Mouse (Mus musculus): ENCODE data around the gene Bmp2.

The Bmp2 gene

DNA sequence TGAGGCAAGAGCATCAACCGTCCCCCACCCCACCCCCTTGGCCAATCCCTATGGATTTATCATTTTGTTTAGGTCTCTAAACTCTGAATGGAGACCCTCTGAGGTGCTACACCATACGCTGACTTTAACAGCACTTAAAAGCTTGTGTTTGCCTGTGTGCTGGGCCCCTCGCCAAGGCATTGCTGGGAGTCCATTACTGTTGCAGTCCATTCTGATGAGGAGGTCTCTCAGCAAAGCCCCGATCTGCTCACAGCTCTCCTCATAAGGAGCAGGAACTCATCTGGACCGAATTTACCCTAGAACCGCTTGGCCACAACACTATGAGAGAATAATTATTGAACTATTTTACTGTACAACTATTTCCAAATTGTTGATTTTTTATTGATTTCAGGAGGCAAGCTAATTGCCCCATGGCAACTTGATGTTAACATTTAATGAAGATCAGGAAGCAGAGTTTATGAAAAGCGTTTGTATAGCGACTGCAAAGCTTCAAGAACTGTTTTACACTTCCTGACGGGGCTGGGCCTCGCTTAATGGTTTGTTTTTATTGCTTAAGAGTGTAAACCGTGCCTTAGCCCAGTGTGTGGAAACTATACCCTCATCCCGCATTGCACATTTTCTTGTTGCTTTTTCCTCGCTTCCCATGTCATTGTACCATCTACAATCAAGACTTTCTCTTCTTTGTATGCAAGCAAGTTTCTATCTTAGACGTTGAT, 14.2 kb downstream of the Bmp2 start:
- DNase-seq (ENCODE audit: low read depth, low spot score) = no peak

DNA sequence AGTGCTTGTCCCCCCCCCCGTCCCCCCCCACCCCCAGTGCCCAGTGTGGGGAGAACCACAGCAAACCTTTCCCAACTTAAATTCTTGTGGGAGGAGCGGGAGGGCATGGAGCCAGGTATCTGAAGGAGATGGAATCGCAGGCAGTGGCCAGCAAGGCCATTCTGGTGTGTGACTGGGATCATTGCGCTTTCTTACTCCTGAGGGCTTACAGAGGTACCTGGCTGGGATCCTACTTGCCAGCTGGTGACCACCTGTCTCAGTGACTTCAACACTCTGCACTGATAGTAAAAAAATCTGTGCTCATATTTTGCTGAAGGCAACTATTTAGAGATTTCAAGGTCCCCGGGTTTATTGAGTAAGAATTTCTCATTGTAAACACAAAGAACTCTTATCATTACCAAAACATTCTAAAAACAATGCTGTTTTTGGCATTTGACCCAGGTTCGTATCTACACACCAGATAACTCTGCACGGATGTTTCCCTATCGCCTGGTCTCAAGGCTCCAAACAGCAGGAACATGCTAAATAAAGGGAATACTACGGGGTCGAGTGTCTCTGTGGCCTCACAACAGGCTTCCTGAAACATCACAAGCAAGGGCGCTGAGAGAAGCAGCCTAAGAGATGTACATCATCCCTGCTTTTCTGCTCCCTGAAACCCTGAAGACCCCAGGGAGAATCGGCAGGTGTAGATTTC, 39.8 kb downstream of the Bmp2 start:
- DNase-seq (ENCODE audit: low read depth, low spot score) = no peak

Measured in WW6 (cell line).